Mouse (Mus musculus): Measurements from ENCODE around the gene Aldoc.
"Not testable (repeated sequence)": the region's sequence is repeated elsewhere in the genome, so short reads cannot be mapped to it uniquely, and the experiment has no call there.

The Aldoc gene

GRCm38 (mm10) chr11:78322860-78323259 is at the start of gene Aldoc:
TSS of gene Aldoc (plus strand) at chr11:78322968.
- peak; percentile 87 for DNase-seq (ENCODE audit: low spot score)

DNA sequence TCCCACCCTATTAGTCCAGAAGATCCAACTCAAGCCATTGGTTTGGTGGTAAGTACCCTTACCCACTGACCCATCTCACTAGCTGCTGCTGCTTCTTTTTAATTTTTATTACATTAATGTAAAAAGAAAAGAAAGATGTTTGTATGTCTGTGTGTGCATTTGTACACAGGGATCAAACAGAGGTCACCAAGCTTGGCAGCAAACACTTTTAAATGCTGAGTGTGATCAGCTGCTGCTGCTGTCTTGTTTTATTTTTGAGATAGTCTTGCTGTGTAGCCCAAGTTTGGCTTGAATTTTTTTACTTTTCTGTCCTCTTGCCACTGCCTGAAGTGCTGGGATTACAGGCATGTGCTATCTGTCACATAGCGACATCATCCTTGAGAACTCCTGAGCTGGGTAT is 47.2 kb upstream of the Aldoc start:
- DNase-seq (ENCODE audit: low spot score): no peak

GRCm38 (mm10) chr11:78276169-78276568 is 46.6 kb upstream of the Aldoc start:
- DNase-seq (ENCODE audit: low spot score): not testable (repeated sequence)

- no peak for DNase-seq (ENCODE audit: low spot score)
Observed at GRCm38 (mm10) chr11:78278853-78279252, 43.9 kb upstream of the Aldoc start.

DNA sequence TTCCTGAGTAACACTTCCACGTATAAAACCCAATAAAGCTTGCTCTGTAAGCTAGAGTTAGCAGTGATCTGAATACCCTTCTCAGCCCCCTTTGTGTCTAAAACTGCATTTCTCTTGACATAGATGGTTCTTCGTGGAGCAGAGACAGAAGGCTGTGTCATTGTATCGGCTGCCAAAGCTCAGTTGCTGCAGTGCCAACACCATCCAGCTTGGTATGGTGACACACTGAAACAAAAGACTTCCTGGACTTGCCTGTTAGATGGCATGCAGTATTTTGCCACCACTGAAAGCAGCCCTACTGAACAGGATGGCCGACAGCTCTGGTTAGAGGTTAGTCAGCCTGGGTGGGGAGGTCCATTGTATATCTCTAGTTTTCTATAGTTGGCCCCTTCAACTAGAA is 43.2 kb upstream of the Aldoc start:
- DNase-seq (ENCODE audit: low spot score): no peak

DNA sequence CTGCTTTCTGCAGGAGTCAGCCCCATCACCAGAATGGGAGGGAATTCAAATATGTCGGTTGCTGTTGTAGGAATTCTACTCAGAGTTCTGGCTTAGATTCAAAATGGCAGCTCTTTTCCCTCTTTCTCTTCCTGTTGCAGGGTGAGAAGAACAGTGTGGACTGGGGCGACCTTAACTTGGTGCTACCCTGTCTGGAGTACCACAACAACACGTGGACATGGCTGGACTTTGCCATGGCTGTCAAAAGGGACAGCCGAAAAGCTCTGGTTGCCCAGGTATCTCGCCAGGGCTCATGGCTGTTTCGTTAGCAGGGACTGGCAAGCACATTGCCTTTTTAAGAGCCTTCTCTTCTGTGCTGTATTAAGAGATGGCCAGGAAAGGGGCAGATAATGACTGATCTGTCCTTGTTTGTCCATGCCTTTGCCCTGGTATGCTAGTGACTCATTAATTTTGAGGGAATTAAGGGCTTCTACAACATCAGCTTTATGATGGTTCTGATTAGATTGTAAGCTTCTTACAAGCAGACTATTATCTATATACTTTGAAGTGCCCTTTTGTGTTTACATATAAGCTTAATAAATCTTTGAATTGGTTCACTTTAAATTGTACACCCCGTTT is 33.5 kb upstream of the Aldoc start:
- DNase-seq (ENCODE audit: low spot score): no peak

DNA sequence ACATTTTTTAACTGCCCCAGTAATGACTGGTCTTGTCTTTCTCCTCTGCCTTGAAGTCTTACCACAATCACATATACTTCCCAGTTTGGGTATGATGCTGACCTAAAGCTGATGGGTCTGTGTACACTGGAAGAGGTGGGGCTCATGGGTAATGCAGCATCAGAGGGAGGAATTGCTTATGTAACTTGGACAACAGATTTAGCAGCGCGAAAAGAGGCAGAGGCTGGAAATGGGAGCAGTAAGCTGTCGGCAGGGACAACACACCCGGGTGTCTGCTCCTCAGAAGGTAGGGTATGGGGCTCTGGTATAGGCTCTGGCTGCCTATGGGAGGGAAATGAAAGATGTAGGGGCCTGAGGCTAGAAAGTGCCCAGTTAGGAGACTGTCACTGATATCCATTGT is 32.1 kb upstream of the Aldoc start, which contains the start of gene BC030499:
Gene BC030499 (plus strand): TSS at position 188 of the 400 bp plus-strand sequence.
- DNase-seq (ENCODE audit: low spot score): no peak

DNA sequence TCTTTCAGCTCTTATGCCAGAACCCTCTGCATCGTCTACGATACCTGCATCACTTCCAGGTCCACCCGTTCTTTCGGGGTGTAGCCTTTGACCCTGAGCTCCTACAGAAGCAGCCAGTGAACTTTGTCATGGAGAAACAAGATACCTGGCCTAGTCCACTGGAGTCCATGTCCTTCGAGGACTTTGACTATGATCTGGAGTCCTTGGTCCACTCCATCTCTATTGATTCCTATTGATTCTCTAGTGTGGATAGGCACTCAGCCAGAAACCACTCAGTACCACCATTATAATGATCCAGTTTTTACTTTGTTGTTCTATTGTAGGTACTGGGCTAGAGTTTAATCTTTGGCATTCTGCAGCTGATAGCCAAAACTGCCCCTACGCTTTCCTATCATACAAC is 28.2 kb upstream of the Aldoc start:
- no peak for DNase-seq (ENCODE audit: low spot score)

GRCm38 (mm10) chr11:78300917-78301316 is 21.9 kb upstream of the Aldoc start:
- no peak for DNase-seq (ENCODE audit: low spot score)

DNA sequence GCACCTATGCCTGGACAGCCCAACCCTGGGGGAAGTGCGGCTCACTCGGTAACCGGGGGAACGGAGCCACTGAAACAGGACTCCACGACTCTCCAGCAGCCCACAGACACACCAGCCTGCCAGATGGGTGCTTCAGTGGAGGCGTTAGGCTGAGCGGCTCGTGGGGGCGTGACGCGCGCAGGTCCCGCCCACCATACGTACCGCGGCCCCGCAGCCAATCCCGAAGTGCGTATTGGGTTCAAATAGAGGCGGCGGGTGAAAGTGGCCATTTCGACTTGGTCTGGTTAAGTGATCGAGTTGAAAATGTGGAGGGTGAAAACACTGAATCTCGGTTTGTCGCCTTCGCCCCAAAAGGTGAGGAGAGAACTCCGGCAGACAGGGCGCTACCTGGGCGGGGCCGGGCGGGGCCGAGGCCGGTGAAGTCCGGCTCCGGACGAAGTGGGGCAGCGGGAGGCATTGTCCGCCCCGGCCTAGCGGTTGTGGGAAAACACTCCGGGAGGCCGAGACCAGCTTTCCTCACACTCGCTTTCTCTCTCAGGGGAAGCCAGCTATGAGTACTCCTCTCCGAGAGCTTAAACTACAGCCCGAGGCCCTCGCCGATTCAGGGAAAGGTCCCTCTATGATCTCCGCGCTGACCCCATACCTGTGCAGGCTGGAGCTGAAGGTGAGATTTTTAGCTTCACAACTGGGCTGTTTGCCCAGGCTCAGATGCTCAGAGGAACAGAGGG is 21.2 kb upstream of the Aldoc start, which contains the start of gene Spag5:
Gene Spag5 (plus strand): TSS at position 173 of the 728 bp plus-strand sequence.
- peak; percentile 91 for DNase-seq (ENCODE audit: low spot score)

GRCm38 (mm10) chr11:78305272-78305671 is 17.5 kb upstream of the Aldoc start:
- DNase-seq (ENCODE audit: low spot score): no peak

- DNase-seq (ENCODE audit: low spot score): no peak
Observed at GRCm38 (mm10) chr11:78310861-78311511, 11.8 kb upstream of the Aldoc start.

DNA sequence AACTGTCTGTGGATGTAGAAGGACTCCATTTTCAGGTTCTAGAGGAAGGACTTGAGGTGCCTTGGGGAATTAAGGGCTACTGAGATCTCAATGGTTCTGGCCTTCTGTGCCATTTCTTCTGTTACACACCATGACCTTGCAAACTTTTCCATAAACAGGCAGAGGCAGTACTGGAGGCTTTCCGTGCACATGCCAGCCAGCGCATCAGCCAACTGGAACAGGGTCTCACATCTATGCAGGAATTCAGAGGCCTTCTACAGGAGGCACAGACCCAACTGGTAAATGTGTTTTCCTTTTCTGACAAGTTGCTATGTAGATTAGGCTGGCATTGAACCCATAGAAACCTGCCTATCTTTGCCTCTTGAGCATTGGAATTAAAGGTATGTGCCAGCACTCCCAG is 9.1 kb upstream of the Aldoc start:
- DNase-seq (ENCODE audit: low spot score): no peak

- no peak for DNase-seq (ENCODE audit: low spot score)
Observed at GRCm38 (mm10) chr11:78318411-78318810, 4.4 kb upstream of the Aldoc start.

DNA sequence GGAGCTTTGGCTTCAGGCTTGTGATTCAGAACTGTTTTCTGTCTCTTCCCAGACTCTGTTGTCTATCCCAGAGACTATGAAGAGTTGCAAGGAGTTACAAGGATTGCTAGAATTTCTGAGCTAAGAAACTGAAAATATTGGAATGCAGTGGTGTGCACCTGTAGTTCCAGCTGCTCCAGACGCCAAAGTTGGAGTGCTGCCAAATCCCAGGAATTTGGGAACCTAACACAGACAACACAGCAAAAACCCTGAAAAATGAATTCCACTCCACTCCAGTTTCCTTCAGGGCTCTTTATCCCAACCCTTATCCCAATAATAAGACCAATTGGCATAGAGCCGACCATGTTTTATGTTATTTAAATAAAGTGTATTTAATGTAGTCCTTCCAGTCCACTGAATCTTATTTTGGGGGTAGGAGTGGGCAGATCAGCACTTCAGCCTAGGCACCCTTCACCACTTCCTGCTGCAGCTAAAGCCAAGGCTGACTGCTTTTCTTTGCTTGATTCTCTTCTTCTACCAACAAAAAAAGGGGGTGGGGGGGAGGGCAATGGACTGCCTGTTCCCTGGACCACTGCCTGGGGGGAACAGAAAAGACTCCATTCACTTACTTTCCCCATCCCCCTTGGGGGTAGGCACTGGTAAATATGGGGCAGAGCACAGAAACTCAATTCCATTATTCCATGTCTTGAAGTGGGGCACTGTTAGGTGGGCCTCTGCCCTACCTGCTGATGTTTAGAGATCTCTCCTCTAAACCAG is 514 bp upstream of the Aldoc start:
- no peak for DNase-seq (ENCODE audit: low spot score)

DNA sequence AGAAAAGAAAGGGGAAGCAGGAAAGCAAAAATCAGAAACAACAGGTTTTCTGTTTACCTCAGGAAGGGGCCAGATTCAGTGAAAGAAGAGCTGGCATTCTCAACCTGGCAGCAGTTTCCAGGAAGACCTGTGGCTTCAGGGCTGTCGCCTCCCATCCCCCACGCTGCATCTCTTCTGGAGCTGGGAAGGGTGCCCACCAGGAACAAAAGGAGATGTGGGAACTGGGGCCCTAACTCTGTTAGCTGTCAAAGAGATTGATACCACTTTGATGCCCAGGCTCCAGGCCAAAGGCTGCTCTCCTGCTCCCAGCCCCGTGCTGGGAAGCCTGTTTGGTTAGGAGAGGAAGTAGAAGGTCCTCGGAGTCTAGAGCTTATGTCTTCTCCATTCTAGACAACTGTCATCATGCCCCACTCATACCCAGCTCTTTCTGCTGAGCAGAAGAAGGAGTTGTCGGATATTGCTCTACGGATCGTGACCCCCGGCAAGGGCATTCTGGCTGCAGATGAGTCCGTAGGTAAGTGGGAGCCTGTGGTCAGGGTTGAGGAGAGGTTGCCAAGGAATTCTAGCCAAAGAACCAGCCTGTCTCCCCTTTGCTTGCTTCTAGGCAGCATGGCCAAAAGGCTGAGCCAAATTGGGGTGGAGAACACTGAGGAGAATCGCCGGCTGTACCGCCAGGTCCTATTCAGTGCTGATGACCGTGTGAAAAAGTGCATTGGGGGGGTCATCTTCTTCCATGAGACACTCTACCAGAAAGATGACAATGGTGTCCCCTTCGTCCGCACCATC is 1.4 kb downstream of the Aldoc start:
- no peak for DNase-seq (ENCODE audit: low spot score)

GRCm38 (mm10) chr11:78324965-78325364 is 2.2 kb downstream of the Aldoc start:
- DNase-seq (ENCODE audit: low spot score): no peak

- DNase-seq (ENCODE audit: low spot score): no peak
Observed at GRCm38 (mm10) chr11:78327215-78327614, 4.4 kb downstream of the Aldoc start.

- peak; percentile 96 for DNase-seq (ENCODE audit: low spot score)
Observed at GRCm38 (mm10) chr11:78327634-78328511, 5.1 kb downstream of the Aldoc start, which contains the start of gene Pigs. TSS of gene Pigs (plus strand) at chr11:78328415.

DNA sequence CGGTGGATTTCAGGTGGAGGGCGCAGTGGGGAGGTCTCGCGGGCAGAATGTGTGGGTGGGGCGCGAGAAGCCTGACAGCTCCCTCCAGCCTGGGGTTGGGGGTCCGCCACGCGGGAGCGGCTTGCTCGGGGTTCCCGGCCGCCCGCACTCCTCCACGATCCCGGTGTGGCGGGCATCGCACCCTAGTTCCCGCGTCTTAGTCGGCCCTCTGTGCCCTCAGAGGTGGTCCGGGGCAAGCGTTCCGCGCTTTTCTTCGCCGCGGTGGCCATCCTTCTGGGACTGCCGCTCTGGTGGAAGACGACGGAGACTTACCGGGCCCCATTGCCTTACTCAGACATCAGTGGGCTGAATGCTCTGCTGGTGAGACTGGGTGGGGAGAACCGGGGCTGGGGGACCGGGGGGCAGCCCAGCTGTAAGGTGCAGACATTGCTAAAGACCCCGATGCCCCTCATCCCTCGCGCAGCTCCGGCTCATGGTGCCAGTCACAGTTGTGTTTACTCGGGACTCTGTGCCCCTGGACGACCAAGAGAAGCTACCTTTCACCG is 5.8 kb downstream of the Aldoc start:
- DNase-seq (ENCODE audit: low spot score): no peak
